Mouse (Mus musculus): ENCODE measurements around the gene Ebf4. TPM values are rescaled to one million over a fixed set of nuclear protein-coding genes. Genes with fewer than 3 reads are reported as not detected.
A peak's percentile ranks its signal among the peaks of the same experiment; 100 is the strongest.

Gene Ebf4
- polyA plus RNA-seq, 1 experiment from 2014 or later = 0.64 TPM

DNA sequence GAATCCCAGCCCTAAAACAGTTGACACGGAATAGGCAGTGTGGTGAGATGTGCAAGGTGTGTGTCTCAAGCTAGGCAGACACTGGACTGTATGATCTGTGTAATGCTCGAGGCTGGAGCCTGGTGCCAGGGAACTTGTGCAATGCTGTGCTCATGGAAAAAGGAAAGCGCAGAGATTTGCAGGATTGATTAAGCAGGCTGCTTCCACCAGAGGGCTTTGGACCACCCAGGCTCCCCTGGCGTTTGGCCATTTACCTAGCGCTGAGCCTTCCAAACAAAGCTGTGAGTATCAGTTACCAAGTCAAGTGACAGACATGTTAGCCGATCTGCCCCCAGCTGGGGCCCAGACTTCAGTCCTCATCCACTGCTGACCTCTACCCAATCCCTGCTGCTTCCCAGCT, 113.2 kb downstream of the Ebf4 start:
- no peak for ATAC-seq (ENCODE audit: extremely low read depth, insufficient number of reproducible peaks, low FRiP score, low TSS enrichment)
- Histone ChIP-seq H3K4me2 (no peak overlapping the region), H3K4me3 (no peak overlapping the region), H3K27ac (replicated peaks) (no peak overlapping the region), H3K27me3 (replicated peaks) (no peaks in the 10 kb centered on the region; the same call in 1 of the 2 replicates), H3K36me3 (no peaks in the 10 kb centered on the region), H3K9ac (no peak overlapping the region), H3K9me3 (no peaks in the 10 kb centered on the region), H3K4me1 (peaks cover 5% of the 10 kb centered on the region; the same call in 1 of the 2 replicates)
- WGBS = 20% methylated on average over 6 of the region's 6 CpGs

DNA sequence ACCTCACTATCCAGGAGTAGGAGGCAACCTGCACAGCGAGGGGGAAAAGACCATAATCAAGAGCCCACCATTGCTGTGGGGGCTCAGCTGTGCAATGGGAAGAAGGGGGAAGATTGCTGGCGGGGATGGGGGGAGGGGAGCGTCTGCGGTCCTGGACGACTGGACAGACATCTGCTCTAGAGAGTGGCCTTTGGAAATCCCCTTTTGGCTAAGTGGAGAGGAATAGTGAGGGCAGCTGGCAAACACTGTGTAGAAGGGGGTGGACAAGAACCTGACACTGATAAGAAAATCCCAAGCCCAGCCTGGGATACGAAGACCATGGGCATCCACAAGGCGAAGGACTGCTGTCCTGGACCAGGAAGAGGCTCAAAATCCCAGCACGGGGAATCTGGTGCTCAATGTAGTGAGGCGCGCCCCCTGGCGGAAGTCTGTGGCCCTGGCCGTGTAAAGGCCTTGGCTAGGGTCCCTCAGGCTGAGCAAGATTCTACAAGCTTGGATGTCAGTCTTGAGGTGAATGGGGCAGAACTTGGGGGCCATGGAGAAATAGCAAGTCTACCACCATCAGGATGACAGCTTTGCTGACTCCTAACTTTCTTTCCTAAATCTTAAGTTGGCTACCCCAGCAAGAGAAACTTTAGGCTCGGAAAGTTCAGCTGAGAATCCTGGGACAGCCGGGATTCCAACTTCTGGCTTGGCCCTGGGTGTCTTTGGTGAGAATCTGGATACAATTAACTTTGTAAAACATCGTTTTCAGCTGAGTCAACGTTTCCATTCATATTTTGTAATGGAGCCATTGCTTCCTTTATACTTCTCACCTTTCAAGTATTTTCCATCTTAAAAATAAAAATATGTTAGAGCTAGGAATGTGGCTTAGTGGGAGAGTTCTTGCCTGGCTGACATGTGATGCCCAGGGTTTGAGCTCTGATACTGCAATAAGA, 116.9 kb downstream of the Ebf4 start:
- no peak overlapping the region for H3K27ac ChIP-seq (replicated peaks)
- WGBS = 35% methylated on average over 16 of the region's 16 CpGs
- no peak; the same call in 1 of the 2 replicates for ATAC-seq (ENCODE audit: extremely low read depth, insufficient number of reproducible peaks, low FRiP score, low TSS enrichment)

DNA sequence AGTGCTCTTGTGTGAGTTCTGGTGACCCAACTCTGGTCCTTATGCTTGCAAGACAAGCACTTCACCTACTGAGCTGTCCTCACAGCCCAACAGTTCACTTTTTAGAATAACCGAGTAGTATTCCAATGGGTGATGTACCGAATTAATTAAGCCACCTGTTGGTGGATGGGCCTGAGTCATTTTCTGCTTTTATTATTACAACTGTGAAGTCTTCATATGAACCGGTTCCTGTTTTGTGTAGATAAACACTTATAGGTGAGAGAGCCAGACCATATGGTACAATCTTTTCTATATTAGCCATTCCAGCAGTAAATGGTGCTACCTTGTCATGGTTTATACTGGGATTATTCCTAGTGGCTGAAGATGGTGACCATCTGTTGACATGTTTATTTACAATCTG, 117.8 kb downstream of the Ebf4 start:
- H3K36me3 ChIP-seq = no peaks in the 10 kb centered on the region
- H3K4me3 ChIP-seq = no peak overlapping the region
- H3K4me1 ChIP-seq = peaks cover 5% of the 10 kb centered on the region; the same call in 1 of the 2 replicates
- no peak overlapping the region for H3K4me2 ChIP-seq
- ATAC-seq (ENCODE audit: extremely low read depth, insufficient number of reproducible peaks, low FRiP score, low TSS enrichment) = no peak
- no peaks in the 10 kb centered on the region for H3K9me3 ChIP-seq
- 74% methylated on average over 3 of the region's 3 CpGs for WGBS
- no peak overlapping the region for H3K9ac ChIP-seq
- no peak overlapping the region for H3K27ac ChIP-seq (replicated peaks)
- H3K27me3 ChIP-seq (replicated peaks) = no peaks in the 10 kb centered on the region

More for the DNA sequence above, 116.9 kb downstream of the Ebf4 start:
- H3K36me3 ChIP-seq = no peaks in the 10 kb centered on the region
- H3K9ac ChIP-seq = no peak overlapping the region
- no peaks in the 10 kb centered on the region for H3K9me3 ChIP-seq
- H3K27me3 ChIP-seq (replicated peaks) = no peaks in the 10 kb centered on the region
- peak overlapping the region; percentile 0; the same call in 1 of the 2 replicates for H3K4me2 ChIP-seq
- H3K4me1 ChIP-seq = peaks cover 5% of the 10 kb centered on the region; the same call in 1 of the 2 replicates
- H3K4me3 ChIP-seq = no peak overlapping the region

DNA sequence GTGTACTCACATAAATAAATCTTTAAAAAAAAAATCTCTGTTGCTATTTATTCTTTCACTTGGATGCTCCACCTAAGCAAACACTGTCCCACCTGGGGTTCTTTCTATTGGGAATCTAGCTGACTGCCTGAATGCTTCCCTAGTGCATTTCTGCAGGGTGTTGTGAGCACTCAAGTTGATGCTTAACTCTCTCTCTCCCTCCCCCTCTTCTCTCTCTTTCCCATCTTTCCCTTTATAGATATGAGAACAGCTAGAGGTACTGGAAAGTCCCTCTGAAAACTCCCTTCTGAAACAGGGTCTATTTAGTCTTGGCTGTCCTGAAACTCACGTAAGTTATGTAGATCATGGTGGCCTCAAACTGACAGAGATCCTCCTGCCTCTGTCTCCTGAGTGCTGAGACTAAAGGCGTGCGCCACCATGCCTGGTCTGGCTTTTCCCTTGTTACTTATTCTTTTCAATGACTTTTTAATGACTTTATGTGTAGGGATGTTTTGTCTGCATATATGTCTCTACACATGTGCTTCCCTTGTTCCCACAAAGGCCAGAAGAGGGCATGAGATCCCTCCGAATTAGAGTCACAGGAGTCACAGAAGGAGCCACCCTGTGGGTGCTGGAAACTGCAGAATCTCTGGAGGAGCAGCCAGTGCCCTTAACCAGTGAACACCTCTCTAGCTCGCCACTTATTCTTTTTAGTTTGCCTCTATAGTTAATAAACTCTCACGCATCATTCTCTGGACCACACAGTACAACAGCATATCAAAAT, 119.3 kb downstream of the Ebf4 start:
- Histone ChIP-seq H3K4me2 (no peak overlapping the region), H3K9me3 (no peaks in the 10 kb centered on the region), H3K4me3 (no peak overlapping the region), H3K9ac (no peak overlapping the region), H3K36me3 (peaks cover 9% of the 10 kb centered on the region), H3K27me3 (replicated peaks) (no peaks in the 10 kb centered on the region), H3K27ac (replicated peaks) (no peak overlapping the region), H3K4me1 (no peaks in the 10 kb centered on the region)
- WGBS = 64% methylated on average over 6 of the region's 6 CpGs
- ATAC-seq (ENCODE audit: extremely low read depth, insufficient number of reproducible peaks, low FRiP score, low TSS enrichment) = no peak

Other genes starting within 250 kb of the Ebf4 start
- not detected in 2 replicates for gene Tgm6, start 182.8 kb upstream of the Ebf4 start, polyA plus RNA-seq (2015; fragmentation: Nextera tagmentation; extraction: Ambion mirVana)
- gene Snrpb, start 115.8 kb upstream of the Ebf4 start, polyA plus RNA-seq (2015; fragmentation: Nextera tagmentation; extraction: Ambion mirVana) = 426 and 455 TPM in 2 replicates
- not detected in 2 replicates for gene Tmc2, start 100.0 kb upstream of the Ebf4 start, polyA plus RNA-seq (2015; fragmentation: Nextera tagmentation; extraction: Ambion mirVana)
- gene Nop56, start 20.7 kb upstream of the Ebf4 start, polyA plus RNA-seq (2015; fragmentation: Nextera tagmentation; extraction: Ambion mirVana) = 143 and 152 TPM in 2 replicates
- 237 and 266 TPM in 2 replicates for gene Idh3b, start 10.6 kb upstream of the Ebf4 start, polyA plus RNA-seq (2015; fragmentation: Nextera tagmentation; extraction: Ambion mirVana)
- 34.6 and 40.6 TPM in 2 replicates for gene Cpxm1, start 102.4 kb downstream of the Ebf4 start, polyA plus RNA-seq (2015; fragmentation: Nextera tagmentation; extraction: Ambion mirVana)
- gene Gm28372, start 110.1 kb downstream of the Ebf4 start, polyA plus RNA-seq (2015; fragmentation: Nextera tagmentation; extraction: Ambion mirVana) = not detected in 2 replicates
- gene 1700020A23Rik, start 110.1 kb downstream of the Ebf4 start, polyA plus RNA-seq (2015; fragmentation: Nextera tagmentation; extraction: Ambion mirVana) = not detected in 2 replicates
- gene Tmem239, start 111.3 kb downstream of the Ebf4 start, polyA plus RNA-seq (2015; fragmentation: Nextera tagmentation; extraction: Ambion mirVana) = 0.11 TPM in 1 of 2 replicates, not detected in the other
- 51.8 and 55.4 TPM in 2 replicates for gene Vps16, start 129.2 kb downstream of the Ebf4 start, polyA plus RNA-seq (2015; fragmentation: Nextera tagmentation; extraction: Ambion mirVana)
- 7.0 and 7.1 TPM in 2 replicates for gene Pced1a, start 129.5 kb downstream of the Ebf4 start, polyA plus RNA-seq (2015; fragmentation: Nextera tagmentation; extraction: Ambion mirVana)
- gene Ptpra, start 155.1 kb downstream of the Ebf4 start, polyA plus RNA-seq (2015; fragmentation: Nextera tagmentation; extraction: Ambion mirVana) = 64.0 and 64.6 TPM in 2 replicates